Mouse (Mus musculus) hindbrain, embryonic 15.5 days (tissue): Measurements from ENCODE around the gene Gm11567. TPM values are rescaled to one million over a fixed set of nuclear protein-coding genes. Genes with fewer than 3 reads are reported as not detected.
"Not testable (repeated sequence)": the region's sequence is repeated elsewhere in the genome, so short reads cannot be mapped to it uniquely, and the experiment has no call there.

Source experiments
- ATAC-seq: fragments of 200-750 bp; cut with Nextera tagmentation; 2 replicates; pipeline ENCODE4 v1.8.0; 2017; ENCODE audit warnings: low read depth, moderate number of reproducible peaks, moderate TSS enrichment; ENCODE audit not compliant: low FRiP score
- H3K27ac ChIP-seq: fragments of 300-500 bp; sonication (generic); replicated peaks from 2 replicates; pipeline ENCODE4 v1.5.1; 2015; ENCODE audit warnings: mild to moderate bottlenecking, inconsistent platforms
- H3K27me3 ChIP-seq: fragments of 300-500 bp; sonication (generic); 2 replicates; pipeline ENCODE4 v1.6.1; 2015; ENCODE audit warnings: control low read depth, inconsistent platforms
- H3K36me3 ChIP-seq: fragments of 300-500 bp; sonication (generic); 2 replicates; pipeline ENCODE4 v1.6.1; 2015; ENCODE audit warnings: control low read depth, inconsistent platforms
- H3K4me1 ChIP-seq: fragments of 300-500 bp; sonication (generic); replicated peaks from 2 replicates; pipeline ENCODE4 v1.6.1; 2015; ENCODE audit warnings: control low read depth, inconsistent platforms
- H3K4me2 ChIP-seq: fragments of 300-500 bp; sonication (generic); 2 replicates; pipeline ENCODE4 v1.6.1; 2015; ENCODE audit warnings: moderate library complexity, mild to moderate bottlenecking, inconsistent platforms
- H3K4me3 ChIP-seq: fragments of 300-500 bp; sonication (generic); 2 replicates; pipeline ENCODE4 v1.5.1; 2015; ENCODE audit warnings: mild to moderate bottlenecking, inconsistent platforms
- H3K9ac ChIP-seq: fragments of 300-500 bp; sonication (generic); 2 replicates; pipeline ENCODE4 v1.6.1; 2015; ENCODE audit warnings: inconsistent platforms
- H3K9me3 ChIP-seq: fragments of 300-500 bp; sonication (generic); 2 replicates; pipeline ENCODE4 v1.6.1; 2016; ENCODE audit warnings: control low read depth, inconsistent platforms
- WGBS: fragments of 180-500 bp; shearing (Covaris S2); methylation state at CpG from one replicate; pipeline ENCODE4 v1.1.7; 2015; 5-methylcytosine and 5-hydroxymethylcytosine counted together
- polyA plus RNA-seq: library from polyadenylated mRNA; unstranded; fragments of >200 nt; fragmentation: Nextera tagmentation; extraction: Ambion mirVana; gene quantifications from 2 replicates; pipeline ENCODE4 v1.2.1, GENCODE M21; 2015

Gm11567 gene
- polyA plus RNA-seq: not detected in 2 replicates

DNA sequence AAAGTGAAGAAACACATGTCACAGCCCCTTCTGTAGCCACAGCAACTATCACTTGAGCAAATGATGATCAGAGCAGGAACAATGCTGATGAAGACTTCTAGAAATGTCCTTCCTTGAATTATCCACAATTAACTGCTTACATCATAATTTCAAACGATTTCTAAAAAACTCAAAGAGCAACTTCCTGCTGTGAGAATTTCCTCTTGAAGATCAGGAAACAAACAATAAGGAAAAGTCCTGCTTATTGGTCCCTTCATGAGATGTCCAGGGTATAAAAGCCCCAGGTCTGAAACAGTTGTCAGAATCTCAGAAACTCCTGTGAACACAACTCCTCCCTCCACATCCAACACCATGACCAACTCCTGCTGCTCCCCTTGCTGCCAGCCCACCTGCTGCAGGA lies at the start of gene Gm11567:
TSS of gene Gm11567 (plus strand) at position 301 of the 400 bp plus-strand sequence.
- H3K4me1 ChIP-seq: not testable (repeated sequence)

DNA sequence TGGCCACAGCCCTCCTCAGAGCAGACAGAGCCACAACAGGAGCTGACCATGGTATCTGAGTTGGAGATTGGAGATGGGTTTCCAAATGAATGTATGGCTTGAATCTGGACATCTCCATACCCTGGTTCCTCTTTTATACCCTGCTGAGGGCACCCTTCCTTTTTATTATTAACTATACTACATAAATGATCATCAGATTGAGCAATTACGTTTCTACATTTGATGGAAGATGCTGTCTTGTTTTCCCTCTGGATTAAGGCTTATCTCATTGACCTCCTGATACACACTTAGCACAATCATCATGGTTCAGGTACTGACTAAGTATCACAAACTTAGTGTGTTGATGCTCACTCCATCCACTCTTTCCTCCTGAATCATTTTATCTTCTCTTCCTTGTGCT lies 41.0 kb upstream of the Gm11567 start, which contains the start of gene 2300003K06Rik:
TSS of gene 2300003K06Rik (minus strand) at position 101 of the 400 bp plus-strand sequence.
- H3K4me3 ChIP-seq: no peak within 1 kb of the TSS
- H3K4me2 ChIP-seq: no peak within 1 kb of the TSS
- no peak within 1 kb of the TSS for H3K27ac ChIP-seq
- ATAC-seq: no peak
- 78% methylated on average over 1 of the region's 1 CpGs for WGBS
- no peak within 1 kb of the TSS for H3K9ac ChIP-seq
- H3K36me3 ChIP-seq: no peaks in the 10 kb centered on the region
- no peaks in the 10 kb centered on the region for H3K4me1 ChIP-seq
- no peaks in the 10 kb centered on the region for H3K9me3 ChIP-seq
- no peaks in the 10 kb centered on the region for H3K27me3 ChIP-seq

More for the DNA sequence above, at the start of gene Gm11567:
- H3K4me3 ChIP-seq, H3K9me3 ChIP-seq, H3K4me2 ChIP-seq, ATAC-seq, H3K36me3 ChIP-seq, H3K27ac ChIP-seq, H3K9ac ChIP-seq, H3K27me3 ChIP-seq: not testable (repeated sequence)
- WGBS: 67% methylated on average over 1 of the region's 1 CpGs

DNA sequence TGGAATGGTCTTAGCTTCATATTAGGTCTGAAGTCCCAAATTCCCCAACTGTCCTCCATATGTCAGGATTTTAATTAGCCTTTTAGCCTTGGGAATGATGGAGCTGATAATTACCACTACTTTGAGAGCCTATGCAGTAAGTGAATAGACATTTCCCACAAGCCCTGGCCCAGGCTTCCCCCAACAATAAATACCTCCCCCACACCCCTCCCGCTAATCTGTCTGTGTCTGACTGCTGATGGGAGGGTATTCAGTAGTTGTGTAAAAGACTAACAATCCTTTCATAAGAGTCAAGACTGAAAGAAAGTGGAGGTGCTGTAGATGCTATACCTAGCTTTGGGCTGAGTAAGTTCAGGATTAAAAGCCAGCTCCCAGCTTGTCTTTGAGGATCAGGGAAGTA lies 36.8 kb upstream of the Gm11567 start:
- Histone ChIP-seq H3K4me2 (no peak overlapping the region), H3K27me3 (no peaks in the 10 kb centered on the region), H3K4me3 (no peak overlapping the region), H3K4me1 (no peaks in the 10 kb centered on the region), H3K36me3 (no peaks in the 10 kb centered on the region), H3K27ac (no peak overlapping the region), H3K9ac (no peak overlapping the region), H3K9me3 (no peaks in the 10 kb centered on the region)
- WGBS: 77% methylated on average over 1 of the region's 1 CpGs
- no peak for ATAC-seq

DNA sequence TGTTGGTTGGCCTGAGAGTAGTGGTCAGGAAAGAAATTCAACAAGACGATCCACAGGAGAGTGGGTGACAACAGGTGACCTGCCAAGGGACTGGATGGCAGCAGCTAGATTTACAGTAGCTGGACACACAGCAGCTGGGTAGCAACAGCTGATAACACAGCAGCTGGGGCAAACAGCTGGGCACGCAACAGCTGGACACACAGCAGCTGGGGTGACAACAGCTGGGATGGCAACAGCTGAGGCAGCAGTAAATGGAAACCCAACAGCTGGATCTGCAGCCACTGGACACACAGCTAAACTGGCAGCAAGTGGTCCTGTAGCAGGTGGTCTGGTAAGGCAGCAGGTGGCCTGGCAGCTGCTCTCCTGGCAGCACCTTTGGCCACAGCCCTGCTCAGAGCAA lies 32.2 kb upstream of the Gm11567 start:
- Histone ChIP-seq H3K9ac (no peak overlapping the region), H3K27me3 (no peaks in the 10 kb centered on the region), H3K36me3 (no peaks in the 10 kb centered on the region), H3K4me1 (no peaks in the 10 kb centered on the region), H3K9me3 (no peaks in the 10 kb centered on the region), H3K4me3 (no peak overlapping the region), H3K4me2 (no peak overlapping the region), H3K27ac (no peak overlapping the region)
- no peak for ATAC-seq
- whole genome bisulfite sequencing: 95% methylated on average over 2 of the region's 2 CpGs

DNA sequence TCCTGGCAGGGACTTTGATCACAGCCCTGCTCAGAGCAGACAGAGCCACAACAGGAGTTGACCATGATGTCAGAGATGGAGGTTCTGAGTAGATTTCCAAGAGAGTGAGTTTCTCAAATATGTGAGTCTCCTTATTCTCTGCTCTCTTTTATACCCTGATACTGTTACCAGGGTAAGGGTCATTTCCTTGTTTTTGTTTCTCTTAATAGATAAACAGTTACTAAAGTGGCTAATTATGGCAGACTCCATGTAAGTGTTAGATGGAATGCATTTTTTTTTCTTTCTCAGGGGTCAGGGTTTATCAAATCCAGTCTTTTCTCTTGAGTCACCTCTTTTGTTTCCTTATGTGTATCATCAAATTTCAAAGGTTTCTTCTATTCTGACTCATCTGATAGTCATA lies 27.5 kb upstream of the Gm11567 start, which contains the start of gene Krtap4-16:
TSS of gene Krtap4-16 (minus strand) at position 101 of the 400 bp plus-strand sequence.
- H3K36me3 ChIP-seq: no peaks in the 10 kb centered on the region
- no peaks in the 10 kb centered on the region for H3K27me3 ChIP-seq
- no peak for ATAC-seq
- H3K4me3 ChIP-seq: no peak within 1 kb of the TSS
- no peak within 1 kb of the TSS for H3K27ac ChIP-seq
- H3K4me1 ChIP-seq: no peaks in the 10 kb centered on the region
- H3K9me3 ChIP-seq: no peaks in the 10 kb centered on the region
- no peak within 1 kb of the TSS for H3K9ac ChIP-seq
- no peak within 1 kb of the TSS for H3K4me2 ChIP-seq

DNA sequence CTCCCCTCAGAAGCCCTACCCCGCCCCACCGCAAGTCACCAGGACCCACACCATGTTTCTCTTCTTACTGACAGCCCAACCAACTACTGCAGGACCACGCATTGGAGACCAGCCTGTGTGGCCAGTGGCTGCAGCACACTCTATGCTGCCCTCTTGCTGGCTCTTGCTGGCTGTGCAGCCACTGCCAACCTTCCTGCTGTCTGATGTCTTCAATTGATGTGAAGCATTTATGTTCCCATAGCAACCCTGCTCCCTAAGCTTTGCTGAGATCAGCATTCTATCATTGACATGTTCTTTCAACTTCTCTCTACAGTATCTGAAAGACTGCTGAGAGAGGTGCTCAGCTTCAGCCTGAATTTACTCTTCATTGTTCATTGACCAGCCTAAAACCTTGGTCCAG lies 24.9 kb upstream of the Gm11567 start:
- 65% methylated on average over 3 of the region's 3 CpGs for WGBS
- no peak for ATAC-seq
- Histone ChIP-seq H3K27me3 (no peaks in the 10 kb centered on the region), H3K36me3 (no peaks in the 10 kb centered on the region), H3K9ac (no peak overlapping the region), H3K4me1 (no peaks in the 10 kb centered on the region), H3K27ac (no peak overlapping the region), H3K9me3 (no peaks in the 10 kb centered on the region), H3K4me2 (no peak overlapping the region), H3K4me3 (no peak overlapping the region)

DNA sequence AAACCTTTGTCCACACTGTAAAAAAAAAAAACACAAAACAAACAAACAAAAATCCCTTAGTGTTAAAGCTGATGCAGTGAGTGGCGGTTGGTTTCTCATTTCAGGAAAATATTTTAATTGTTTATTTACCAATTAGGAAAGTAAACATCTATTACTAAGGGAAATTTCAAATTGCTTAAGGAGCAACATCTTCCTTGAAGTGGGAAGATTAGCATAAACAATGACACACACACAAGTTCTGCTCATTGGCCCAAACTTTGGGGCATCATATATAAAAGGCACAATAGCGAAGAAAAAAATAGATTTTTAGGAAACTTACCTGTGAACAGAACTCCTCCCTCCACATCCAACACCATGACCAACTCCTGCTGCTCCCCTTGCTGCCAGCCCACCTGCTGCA lies 21.4 kb upstream of the Gm11567 start, which contains the start of gene Gm11568:
TSS of gene Gm11568 (plus strand) at position 301 of the 400 bp plus-strand sequence.
- H3K4me2 ChIP-seq: no peak within 1 kb of the TSS
- 98% methylated on average over 2 of the region's 2 CpGs for WGBS
- H3K27ac ChIP-seq: no peak within 1 kb of the TSS
- H3K9me3 ChIP-seq: no peaks in the 10 kb centered on the region
- H3K4me1 ChIP-seq: no peaks in the 10 kb centered on the region
- no peak within 1 kb of the TSS for H3K4me3 ChIP-seq
- no peak within 1 kb of the TSS for H3K9ac ChIP-seq
- H3K36me3 ChIP-seq: no peaks in the 10 kb centered on the region
- no peak for ATAC-seq
- no peaks in the 10 kb centered on the region for H3K27me3 ChIP-seq

DNA sequence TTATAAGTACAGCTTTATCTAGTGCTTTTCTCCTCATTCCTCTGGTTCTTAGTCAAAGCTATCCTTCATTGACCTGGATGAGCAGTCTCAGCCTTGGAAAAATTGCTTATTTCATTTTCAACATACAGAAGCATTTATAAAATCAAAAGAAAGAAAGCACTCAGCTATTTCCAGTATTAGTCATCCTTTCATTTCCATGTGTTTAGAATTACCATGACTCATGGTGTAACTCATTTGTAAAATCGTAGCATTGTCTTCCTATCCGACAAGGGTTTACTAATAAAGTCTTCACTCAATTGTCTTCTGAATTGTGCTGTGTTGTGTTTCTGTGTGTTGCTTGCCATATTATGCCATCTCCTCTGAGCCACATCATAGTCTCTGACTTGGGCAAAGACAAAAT lies 20.2 kb upstream of the Gm11567 start:
- Histone ChIP-seq H3K4me2 (no peak overlapping the region), H3K27ac (no peak overlapping the region)

DNA sequence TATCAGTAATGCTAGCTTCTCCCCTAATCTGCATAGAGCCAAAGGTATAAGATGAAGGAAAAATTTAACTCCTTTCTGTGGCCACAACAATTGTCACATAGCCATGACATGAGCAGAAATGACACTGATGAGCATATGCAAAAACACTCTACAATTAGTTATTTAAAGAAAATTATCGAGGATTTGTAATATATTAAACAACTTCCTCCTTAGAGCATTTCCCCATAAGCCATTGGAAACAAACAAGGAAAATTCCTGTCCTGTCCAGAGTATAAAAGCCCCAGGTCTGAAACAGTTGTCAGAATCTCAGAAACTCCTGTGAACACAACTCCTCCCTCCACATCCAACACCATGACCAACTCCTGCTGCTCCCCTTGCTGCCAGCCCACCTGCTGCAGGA lies 14.8 kb upstream of the Gm11567 start, which contains the start of gene Gm11559:
TSS of gene Gm11559 (plus strand) at position 301 of the 400 bp plus-strand sequence.
- H3K36me3 ChIP-seq, H3K4me3 ChIP-seq, ATAC-seq, H3K27me3 ChIP-seq, H3K9ac ChIP-seq, H3K9me3 ChIP-seq, H3K4me1 ChIP-seq, H3K27ac ChIP-seq, H3K4me2 ChIP-seq: not testable (repeated sequence)
- WGBS: 69% methylated on average over 1 of the region's 1 CpGs

More for the DNA sequence above, 20.2 kb upstream of the Gm11567 start:
- Histone ChIP-seq H3K27me3 (no peaks in the 10 kb centered on the region), H3K9ac (no peak overlapping the region), H3K4me3 (no peak overlapping the region), H3K4me1 (no peaks in the 10 kb centered on the region), H3K9me3 (no peaks in the 10 kb centered on the region), H3K36me3 (no peaks in the 10 kb centered on the region)
- no peak for ATAC-seq
- WGBS: 82% methylated on average over 2 of the region's 2 CpGs

DNA sequence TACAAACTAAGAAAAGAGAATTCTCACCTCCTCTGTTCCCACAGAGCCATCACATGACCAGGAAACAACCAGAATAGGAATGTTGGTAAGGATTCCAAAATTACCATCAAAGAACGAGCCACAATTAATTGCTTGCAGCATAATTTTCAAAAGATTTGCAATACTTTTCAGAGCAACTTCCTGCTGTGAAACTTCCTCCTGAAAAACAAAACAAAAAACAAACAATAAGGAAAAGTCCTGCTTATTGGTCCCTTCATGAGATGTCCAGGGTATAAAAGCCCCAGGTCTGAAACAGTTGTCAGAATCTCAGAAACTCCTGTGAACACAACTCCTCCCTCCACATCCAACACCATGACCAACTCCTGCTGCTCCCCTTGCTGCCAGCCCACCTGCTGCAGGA lies 5.9 kb upstream of the Gm11567 start, which contains the start of gene Krtap9-1:
TSS of gene Krtap9-1 (plus strand) at position 301 of the 400 bp plus-strand sequence.
- ATAC-seq: not testable (repeated sequence)
- whole genome bisulfite sequencing: 86% methylated on average over 1 of the region's 1 CpGs

DNA sequence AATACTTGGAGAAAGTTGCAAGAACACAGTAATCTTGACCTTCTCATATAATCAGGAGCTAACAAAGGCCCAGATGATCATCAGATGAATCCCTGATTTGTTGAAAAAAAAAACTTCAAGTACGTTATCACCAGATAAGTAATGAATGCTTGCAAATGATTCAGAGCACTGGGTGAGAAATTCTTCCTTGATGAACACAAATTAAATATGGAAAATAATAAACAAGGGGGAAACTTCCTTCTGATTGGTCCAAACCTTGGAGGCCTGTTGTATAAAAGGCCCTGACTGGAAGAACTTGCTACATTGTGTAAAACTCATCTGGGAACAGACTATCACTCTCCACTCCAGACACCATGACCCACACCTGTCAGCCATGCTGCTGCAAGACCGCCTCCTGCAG lies 28.6 kb downstream of the Gm11567 start, which contains the start of gene Krtap31-1:
TSS of gene Krtap31-1 (plus strand) at position 301 of the 400 bp plus-strand sequence.
- 85% methylated on average over 2 of the region's 2 CpGs for WGBS
- H3K9ac ChIP-seq: no peak within 1 kb of the TSS
- no peaks in the 10 kb centered on the region for H3K9me3 ChIP-seq
- H3K27ac ChIP-seq: no peak within 1 kb of the TSS
- H3K4me2 ChIP-seq: no peak within 1 kb of the TSS
- H3K4me3 ChIP-seq: no peak within 1 kb of the TSS
- no peak for ATAC-seq
- no peaks in the 10 kb centered on the region for H3K36me3 ChIP-seq
- H3K27me3 ChIP-seq: no peaks in the 10 kb centered on the region
- no peaks in the 10 kb centered on the region for H3K4me1 ChIP-seq

More for the DNA sequence above, 5.9 kb upstream of the Gm11567 start, which contains the start of gene Krtap9-1:
- not testable (repeated sequence) for H3K27me3 ChIP-seq, H3K4me1 ChIP-seq, H3K9ac ChIP-seq, H3K4me3 ChIP-seq, H3K9me3 ChIP-seq, H3K36me3 ChIP-seq, H3K27ac ChIP-seq, H3K4me2 ChIP-seq

DNA sequence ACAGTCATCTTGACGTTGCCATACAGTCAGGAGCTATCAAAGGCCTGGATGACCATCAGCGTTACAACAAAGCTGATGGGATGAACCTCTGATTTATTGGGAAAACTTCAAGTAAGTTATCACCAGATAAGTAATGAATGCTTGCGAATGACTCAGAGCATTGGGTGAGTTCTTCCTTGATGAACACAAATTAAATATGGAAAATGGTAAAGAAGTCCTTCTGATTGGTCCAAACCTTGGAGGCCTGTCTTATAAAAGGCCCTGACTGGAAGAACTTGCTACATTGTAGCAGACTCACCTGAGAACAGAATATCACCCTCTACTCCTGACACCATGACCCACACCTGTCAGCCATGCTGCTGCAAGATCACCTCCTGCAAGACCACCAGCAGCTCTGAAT lies 35.5 kb downstream of the Gm11567 start, which contains the start of gene Gm11565:
TSS of gene Gm11565 (plus strand) at position 301 of the 400 bp plus-strand sequence.
- Histone ChIP-seq H3K27ac (no peak within 1 kb of the TSS), H3K4me3 (no peak within 1 kb of the TSS), H3K4me2 (no peak within 1 kb of the TSS), H3K27me3 (no peaks in the 10 kb centered on the region), H3K4me1 (no peaks in the 10 kb centered on the region), H3K9ac (no peak within 1 kb of the TSS), H3K36me3 (no peaks in the 10 kb centered on the region), H3K9me3 (no peaks in the 10 kb centered on the region)
- no peak for ATAC-seq
- WGBS: 92% methylated on average over 3 of the region's 3 CpGs
